Mouse (Mus musculus) liver, adult (tissue): ENCODE results near the gene Slc29a4.

Experiments
- GATA4 ChIP-seq: IDR thresholded peaks from 2 replicates; pipeline ENCODE4 v1.6.1; 2014; ENCODE audit warnings: mild to moderate bottlenecking, low read length; ENCODE audit not compliant: insufficient replicate concordance

The Slc29a4 gene

GRCm38 (mm10) chr5:142761326-142761983 is 69.1 kb downstream of the Slc29a4 start:
- no peak for TF ChIP-seq GATA4

GRCm38 (mm10) chr5:142762082-142762807 is 69.9 kb downstream of the Slc29a4 start:
- no peak for TF ChIP-seq GATA4

- no peak for TF ChIP-seq GATA4
These were observed 72.0 kb downstream of the Slc29a4 start for GRCm38 (mm10) chr5:142764306-142764705.

- no peak for TF ChIP-seq GATA4
These were observed 72.6 kb downstream of the Slc29a4 start for GRCm38 (mm10) chr5:142764889-142765288.

GRCm38 (mm10) chr5:142766708-142767107 is 74.4 kb downstream of the Slc29a4 start:
- no peak for TF ChIP-seq GATA4

- no peak for TF ChIP-seq GATA4
These were observed 75.6 kb downstream of the Slc29a4 start for GRCm38 (mm10) chr5:142767937-142768336.

- no peak for TF ChIP-seq GATA4
These were observed 76.3 kb downstream of the Slc29a4 start for GRCm38 (mm10) chr5:142768352-142769267.

- no peak for TF ChIP-seq GATA4
These were observed 77.3 kb downstream of the Slc29a4 start for GRCm38 (mm10) chr5:142769641-142770040.

- no peak for TF ChIP-seq GATA4
These were observed 78.7 kb downstream of the Slc29a4 start for GRCm38 (mm10) chr5:142771034-142771433.

- TF ChIP-seq GATA4 = no peak
These were observed 79.7 kb downstream of the Slc29a4 start for GRCm38 (mm10) chr5:142771964-142772363.
